Mouse (Mus musculus) lung, postnatal 10 days (tissue): ENCODE data around the gene Gse1.
A peak's percentile ranks its signal among the peaks of the same experiment; 100 is the strongest.

Experiments used
- DNase-seq: peaks from one replicate; pipeline ENCODE4 v3.0.0; 2021

The Gse1 gene

DNA sequence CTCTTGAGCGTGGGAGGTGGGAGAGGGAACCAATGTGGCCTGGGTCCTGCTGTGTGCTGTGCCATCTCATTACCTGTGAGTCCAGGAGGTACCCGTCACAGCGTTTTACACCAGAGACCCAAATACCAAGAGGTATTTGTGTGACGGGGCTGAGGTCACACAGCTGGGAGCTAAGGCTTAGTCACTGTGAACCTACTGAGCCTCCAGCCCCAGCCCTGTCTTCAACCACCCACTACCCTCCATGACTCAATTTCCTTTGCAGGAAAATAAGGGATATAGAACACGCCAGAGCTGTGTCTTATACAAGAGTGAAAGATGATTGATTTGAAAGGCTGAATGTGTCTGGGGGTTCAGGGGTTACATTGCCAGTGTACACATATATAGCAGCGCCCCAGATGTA lies 234.4 kb downstream of the Gse1 start:
- no peak for DNase-seq

DNA sequence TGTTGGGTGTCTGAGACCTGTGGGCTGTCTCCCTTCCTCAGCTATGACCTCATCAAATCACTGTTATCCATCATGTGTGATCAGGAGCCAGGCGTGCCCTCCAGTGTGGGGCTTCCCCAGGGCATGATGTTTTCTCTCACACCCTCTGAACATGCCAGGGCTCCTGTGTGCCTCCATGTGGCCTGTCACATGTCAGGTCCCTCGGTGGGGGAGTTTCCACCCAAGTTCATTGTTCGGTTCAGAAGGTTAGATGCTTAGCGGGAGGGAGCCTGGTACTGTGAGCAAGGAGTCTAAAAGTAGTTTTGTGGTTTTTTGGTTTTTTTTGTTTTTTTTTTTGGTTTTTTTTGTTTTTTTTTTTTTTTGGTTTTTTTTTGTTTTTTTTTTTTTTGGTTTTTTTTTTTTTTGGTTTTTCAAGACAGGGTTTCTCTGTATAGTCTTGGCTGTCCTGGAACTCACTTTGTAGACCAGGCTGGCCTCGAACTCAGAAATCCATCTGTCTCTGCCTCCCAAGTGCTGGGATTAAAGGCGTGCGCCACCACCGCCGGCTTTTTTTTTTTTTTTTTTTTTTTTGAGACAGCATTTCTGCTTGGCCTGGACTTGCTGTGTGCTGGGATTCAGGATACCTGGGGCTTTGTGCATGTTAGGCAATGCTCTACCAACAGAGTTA lies 235.8 kb downstream of the Gse1 start:
- DNase-seq, result no peak

DNA sequence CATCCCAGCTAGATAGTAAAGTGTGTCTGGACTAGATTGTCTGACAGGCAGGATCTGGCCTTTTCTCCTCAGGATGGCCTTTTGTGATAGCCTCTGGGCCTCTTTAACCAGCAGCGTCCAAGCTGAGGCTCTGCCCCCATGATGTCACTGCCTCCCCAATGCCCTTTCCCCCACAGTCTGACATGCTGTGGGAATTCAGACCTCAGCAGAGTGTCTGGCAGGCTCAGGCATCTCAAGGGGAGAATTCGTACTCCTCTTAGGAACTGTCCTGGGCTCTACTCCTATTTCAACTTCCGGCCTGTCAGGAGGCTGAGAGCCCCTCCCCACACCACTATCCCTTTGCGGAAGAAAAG lies 236.3 kb downstream of the Gse1 start:
- DNase-seq, result no peak

DNA sequence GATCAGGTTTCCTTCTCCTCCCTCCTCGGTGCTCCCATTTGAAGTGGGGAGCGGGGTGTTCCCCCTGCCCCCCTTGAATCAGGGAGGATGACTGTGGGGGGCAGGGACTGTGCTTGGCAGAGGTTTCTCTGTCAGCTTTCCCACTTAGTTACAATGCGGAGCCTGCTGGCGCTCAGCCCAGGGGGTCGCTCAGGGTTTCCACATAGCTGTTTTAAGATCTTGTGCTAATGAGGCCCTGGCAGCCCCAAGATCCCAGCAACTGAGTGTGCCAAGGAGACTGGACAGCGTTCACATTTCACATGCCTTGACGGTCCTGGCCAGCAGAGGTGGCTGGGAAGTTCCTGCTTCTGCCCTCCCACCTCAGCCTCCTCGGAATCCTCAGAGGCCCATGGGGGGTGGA lies 237.5 kb downstream of the Gse1 start:
- DNase-seq, result peak; percentile 88

DNA sequence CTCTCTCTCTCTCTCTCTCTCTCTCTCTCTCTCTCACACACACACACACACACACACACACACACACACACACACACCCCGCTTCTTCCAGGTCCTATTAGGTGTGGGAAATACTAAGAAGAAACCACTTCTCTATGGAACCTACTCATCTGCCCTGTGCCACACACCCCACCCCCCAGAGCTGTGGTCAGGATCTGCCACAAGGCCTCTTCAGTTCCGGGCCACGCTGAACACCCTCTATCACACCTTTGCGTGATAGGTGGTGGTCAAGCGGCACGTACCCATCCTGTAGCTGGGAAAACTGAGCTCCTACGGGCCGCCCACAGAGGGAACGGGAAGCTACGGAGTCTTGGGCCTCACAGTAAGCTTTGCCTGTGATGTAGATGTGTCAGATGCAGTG lies 238.0 kb downstream of the Gse1 start:
- no peak for DNase-seq

DNA sequence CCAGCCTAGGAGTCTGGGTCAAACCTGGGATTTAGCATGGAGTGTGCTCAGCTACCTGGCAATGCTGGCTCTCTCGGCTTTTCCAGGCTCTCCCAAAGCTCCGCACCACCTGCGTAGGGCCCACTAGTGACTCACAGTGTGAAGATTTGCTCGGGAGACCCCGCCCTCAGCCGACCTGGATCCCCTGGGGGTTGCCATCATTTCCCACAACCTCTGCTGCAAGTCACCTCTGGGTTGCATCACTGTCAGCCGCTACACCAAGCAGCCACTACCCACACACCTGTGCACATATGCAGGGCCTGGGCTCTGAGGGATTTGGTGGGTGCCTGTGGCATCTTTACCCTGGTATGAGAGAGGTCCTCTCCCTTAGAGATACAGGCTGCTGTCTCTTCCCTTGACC lies 239.3 kb downstream of the Gse1 start:
- no peak for DNase-seq

DNA sequence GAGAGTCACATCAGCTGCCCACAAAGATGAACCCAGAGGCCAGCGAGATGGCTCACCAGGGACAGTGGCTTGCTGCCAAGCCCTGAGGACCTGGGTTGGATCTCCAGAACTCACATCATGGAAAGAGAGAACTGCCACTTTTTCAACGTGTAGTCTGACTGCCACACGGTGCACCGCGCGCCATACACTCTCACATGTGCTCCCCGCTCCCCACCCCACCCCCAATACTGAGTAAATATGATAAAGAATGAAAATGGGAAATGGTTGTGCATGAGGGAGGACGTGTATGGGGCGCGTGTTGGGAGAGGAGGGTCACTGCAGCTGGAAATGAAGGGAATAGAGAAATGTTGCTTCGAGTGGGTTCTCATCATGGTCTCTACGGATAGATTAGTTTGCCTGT lies 241.9 kb downstream of the Gse1 start:
- no peak for DNase-seq

DNA sequence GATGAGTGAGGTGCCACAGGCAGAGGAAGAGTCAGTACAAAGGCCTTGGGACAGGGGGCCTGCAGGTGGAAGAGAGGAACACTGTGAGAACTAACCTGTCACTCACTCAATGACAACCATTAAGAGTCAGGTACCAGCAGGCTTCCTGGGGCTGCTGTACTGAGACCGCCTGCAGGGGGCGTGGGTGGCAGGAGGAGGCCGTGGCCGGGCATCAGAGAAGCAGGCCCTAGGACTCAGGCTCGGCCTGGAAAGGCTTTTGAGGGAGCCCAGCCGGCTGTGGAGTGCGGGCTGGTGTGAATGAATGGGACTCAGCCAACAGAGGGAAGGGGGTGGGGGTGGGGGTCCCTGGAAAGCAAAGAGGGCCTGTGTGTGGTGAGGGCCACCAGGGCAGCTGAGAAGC lies 242.9 kb downstream of the Gse1 start:
- peak; percentile 77 for DNase-seq

DNA sequence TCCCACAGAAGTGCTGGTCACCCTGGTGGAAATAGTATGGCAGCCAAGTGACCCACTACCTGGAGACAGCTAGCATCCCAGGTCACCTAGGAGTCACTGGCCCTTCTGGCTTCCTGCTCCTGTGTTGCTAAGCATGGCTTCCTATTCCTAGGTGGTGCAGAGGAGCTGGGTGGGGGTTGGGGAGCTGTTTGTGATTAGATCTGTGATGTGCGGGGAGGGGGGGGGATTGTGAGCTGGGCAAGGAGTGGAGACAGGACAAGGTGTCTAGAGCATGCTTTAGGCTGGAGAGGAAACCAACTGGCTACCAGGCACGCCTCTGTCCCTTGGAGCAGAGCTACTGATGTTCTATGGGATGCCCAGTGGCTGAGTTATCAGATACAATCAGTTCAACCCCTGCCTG lies 243.5 kb downstream of the Gse1 start:
- DNase-seq, result no peak

DNA sequence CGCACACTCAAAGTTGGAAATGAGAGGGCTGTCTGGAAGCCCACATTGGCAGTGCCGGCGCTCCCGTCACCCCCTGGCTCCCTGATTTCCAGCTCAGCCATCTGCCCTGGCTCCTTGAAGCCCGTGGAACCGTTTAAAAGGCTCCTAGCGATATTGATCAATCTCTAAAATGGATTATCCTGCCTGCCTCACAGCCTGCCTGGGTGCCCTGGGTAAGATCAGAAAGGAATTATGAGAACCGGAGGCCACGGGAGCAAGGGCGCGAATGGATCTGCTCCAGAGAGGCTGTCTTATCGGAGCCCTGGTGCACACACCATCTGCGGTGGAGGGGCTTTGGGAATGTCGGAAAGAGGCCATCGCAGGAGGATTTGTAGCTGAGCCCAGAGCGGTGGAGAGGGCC lies 244.0 kb downstream of the Gse1 start:
- no peak for DNase-seq

DNA sequence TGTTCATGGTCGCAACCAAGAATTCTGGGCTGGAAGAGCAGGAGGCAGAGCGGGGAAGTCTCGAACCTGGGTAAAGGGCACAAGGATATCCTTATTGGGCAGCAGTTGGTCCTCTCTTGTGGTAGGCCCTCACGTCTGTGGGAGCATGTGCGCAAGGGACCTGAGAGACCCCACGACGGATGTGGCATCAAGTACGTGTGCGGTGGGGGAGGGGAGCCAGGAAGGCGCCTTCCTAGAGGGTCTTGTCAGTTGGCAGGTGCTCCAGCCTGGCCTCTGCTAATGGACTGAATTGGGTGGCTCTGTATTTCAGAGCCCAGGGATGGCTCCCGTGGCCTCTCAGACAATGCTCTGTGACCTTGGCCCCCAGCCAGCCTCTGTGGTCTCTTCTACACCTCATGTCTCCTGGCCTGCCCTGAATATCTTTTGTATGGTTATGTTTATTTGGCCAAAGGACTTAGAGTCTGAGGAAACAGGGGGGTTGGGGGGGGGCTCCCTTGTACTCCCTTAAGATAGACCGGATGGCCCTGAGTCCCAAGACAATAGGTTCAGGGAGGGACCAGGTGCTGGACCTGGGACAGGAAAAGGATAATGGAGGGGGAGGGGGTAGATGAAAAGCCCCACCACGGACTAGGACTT lies 245.6 kb downstream of the Gse1 start:
- DNase-seq, result peak; percentile 84

DNA sequence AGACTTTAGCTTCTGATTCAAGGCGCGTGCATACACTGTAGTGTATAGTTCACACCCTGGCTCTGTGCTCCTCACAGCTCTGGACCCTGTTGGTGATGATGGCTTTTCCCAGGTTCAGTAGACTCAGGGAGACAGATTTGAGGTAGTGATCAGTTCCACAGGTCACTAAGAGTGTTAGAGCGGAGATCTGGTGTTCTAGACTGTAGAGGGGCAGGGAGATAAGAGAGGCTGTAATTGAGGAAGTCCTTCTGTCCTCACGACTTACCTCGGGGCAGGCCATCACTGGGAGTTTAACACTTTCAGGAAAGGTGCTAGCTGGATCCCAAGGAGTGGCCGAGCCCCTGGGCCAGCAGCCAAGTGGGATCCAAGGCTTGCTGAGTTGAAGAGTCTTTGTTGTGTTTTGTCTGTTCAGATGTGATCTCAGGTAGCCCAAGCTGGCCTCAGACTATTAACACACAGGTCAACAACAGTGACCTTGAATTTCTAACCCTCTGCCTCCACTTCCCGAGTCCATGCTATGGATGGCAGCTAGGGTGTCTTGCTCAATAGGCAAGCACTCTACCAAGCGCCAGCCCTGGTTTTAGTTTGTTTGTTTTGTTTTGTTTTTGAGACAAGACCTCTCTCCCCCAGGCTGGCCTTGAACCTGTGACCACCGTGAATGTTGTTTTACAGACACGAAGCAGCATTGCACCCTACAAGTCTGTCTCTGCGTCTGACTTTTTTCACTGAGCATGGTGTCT lies 246.4 kb downstream of the Gse1 start:
- no peak for DNase-seq

DNA sequence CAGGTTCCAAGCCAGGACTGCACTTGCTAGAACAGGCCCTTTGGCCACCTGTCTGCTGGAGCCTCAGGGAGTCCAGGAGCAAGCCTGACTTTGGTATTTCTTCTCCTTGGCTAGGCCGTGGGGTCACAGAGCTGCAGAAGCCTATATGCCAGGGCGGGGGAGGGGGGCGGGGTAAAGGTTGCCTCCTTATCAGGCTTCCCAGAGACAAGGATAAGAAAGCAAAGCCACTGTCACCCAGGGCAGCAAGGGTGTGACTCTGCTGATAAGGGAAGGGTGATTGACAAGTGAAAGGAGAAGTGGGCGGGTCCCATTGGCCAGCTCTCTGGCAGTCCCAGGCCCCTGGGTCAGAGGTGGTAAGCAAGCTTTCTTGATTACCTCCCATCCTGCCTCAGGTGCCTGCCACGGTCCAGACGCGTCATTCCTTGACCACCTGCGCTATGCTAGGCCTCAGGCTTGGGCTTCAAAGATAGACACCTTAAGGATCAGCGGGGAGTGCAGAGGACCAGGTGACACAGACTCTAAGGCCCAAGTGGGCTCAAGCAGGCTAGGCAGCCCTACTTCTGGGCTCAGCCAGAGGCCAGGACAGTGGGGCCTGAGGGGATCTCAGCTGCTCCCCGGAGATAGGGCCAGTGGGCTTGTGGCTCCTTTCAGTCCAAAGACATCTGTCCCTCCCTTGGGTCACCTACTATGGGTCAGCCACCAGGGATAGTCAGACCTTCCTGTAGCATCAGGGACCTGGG lies 247.4 kb downstream of the Gse1 start:
- DNase-seq, result peak; percentile 62

DNA sequence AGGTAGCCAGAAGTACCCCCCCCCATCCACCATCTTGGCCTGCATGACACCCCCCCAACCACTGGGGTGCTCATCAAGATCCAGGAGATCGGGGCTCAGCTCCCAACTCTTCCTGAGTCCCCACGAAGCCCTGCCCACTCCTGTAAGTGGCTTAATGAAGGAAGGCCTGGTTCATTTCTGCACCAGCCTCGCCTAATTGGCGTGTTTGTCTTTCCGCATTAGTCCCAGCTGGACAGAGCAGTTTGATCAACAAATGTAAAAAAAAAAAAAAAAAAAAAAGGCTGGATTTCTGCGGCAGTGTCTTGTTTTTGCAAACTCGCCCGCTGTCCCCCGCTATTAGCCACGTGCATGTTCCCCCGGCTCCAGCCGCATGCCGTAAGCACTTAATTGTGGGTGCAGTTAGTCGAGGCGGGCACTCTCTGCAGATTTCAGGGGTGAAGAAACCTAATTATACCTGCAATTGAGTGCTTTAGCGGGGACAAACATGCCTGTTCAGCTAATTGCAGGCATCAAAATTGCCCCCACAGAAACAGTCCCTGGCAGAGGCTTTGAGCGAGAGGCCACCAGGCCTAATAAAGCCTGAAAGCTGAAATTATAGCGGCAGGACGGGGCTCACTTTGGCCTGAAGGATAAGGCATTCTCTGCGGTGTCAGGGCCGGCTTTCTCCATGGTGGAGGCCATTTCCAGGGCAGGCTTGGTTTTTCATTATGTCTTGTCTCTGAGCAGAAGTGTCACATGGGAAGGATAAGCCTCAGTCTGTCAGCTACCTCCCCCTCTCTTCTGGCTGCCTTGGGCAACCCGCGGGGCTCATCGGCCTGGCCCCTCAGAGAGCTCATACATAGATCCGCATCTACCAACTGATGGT lies 248.7 kb downstream of the Gse1 start:
- DNase-seq, result no peak

DNA sequence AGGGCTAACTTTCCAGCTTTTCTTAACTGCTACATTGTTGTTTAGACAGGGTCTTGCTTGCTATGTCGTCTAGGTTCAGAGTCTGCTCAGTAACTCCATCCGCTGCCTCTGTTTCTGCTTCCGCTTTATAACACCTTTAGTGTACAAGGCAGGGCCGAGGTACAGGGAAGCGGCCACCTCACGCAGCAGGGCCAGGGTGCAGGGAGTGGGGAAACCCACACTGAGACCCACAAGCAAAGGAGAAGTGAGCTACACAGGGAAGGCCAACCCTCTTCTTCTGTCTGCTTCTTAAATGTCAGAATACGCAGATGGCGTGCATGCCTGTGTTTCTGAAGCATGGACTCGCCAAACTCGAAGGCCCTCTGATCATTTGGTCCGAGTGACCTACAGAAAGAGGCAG lies 250.5 kb downstream of the Gse1 start:
- DNase-seq, result no peak

DNA sequence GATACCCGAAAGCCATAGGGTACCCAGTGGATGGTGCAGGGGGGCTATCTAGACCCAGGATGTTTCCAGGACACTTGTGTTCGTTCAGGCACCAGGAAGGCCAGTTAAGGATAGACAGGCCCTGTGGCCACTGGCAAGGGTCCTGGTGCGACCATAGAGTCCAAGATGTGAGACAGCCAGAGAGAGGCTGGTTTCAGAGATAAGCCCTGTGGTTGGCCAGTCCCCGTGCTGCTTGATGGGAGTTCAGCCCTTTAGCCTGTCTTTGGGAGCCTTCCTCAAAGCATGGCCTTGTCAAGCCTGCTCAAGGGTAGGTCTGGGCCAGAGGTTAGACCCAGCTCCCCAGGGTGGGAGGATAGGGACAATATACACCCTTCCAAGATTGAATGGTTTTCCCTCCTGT lies 251.4 kb downstream of the Gse1 start:
- no peak for DNase-seq

DNA sequence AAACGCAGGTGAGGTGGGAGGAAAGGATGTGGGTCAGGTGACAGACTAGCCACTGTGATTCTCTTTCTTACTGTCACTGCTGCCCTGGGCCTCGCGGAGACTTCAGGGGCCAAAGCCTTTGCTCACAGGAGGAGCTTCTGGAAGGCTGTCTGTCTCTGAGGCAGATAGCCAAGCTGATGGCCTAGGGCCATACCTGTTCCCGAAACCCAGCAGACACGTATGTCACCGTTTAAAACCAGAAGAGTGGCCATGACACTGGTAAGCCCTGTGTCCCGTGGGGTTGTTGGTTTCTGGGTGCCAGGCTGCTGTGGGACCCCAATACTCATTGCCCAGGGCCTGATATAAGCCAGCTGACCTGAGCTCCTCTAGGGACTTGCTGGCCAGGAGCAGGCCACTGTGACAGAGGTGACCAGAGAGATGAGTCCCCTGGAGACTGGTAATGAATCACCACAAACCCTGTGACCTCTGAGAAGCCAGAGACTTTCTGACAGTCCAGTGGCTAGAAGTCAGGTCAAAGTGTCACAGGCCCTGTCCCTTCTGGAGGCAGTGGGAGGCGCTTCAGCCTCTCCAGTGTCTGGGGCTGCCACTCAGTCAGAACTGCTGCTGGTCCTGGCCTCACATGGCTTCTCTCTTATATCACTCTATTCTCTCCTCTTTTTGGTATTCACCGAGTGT lies 253.9 kb downstream of the Gse1 start:
- DNase-seq, result no peak

DNA sequence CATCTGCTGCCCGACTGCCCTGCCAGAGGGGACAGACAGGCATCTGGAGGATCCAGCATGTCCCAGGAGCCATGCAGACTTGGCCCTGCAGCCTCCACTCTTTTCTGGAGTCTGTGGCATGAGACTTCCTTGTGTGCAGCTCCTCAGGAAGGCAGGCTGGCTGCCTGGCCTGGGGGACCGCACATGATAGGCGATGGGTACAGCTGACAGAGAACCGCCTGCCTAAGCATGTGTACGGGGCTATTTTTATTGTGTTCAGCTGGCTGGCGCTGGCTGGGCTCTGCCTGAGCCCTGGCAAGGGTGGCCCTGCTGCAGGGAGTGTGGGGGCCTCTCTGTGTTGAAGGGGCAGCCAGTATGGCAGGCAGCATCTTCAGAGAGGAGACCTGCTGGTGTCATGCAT lies 256.2 kb downstream of the Gse1 start:
- DNase-seq, result no peak

DNA sequence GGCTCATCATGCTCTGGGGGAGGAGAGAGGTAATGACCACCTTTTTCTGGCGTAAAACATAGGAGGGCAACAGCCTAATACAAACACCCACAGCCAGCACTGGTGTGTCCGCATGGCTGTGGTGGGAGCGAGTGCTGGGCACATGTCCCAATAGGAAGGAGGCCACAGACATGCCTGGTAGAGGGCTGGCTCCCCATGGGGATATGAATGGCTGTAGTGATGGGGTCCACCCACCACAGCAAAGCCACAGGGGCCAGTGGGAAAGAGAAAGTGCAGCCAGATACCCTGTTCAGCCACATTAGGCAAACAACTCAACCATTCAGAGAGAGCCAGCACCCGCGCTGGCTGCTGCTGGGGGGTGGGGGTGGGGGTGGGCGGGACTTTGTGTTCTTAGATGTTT lies 256.9 kb downstream of the Gse1 start:
- DNase-seq, result no peak

DNA sequence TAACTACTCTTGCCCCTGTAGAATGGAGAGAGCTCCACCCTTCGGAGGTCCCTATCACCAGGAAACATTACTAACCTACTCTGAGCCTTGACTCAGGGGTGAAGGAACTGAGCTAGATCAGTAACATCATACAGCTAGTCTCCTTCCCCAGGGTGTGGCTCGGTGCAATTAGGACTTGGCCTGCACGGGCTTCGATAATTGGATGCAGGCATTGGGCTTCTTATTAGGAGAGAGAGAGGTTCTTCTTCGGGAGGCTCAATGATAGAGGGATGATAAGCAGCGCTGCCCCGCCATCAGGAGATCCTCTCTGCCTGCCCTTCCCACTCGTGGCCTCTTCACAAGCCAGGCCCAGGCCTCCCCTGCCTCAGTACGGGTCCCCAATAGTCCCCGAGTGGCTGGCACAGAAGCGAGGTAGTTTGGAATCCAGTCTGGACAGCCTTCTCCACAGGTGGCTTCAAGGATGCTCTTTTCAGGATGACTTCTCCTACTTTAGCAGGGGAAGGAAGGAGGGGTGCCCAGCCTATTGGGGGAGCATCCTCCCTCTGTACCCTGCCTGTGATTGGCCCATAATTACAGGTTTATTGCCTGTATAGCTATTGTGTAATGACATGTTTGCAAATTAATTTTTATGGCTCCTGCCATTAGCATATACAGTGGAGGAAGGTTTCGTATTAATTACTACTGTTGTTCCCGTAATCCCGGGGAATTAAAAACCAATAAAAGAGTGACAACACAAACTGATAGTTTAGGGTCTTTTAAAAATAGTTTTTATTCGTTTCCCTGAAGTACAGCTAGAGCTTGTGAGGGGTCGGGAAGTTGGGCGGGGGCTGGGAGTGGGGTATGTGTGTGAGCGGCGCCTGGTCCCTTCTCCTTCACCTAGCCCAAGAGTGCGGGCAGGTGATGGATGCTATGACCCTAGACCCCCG lies 257.6 kb downstream of the Gse1 start:
- DNase-seq, result no peak
